Mouse (Mus musculus): ENCODE results near the gene Gm9495. TPM values are rescaled to one million over a fixed set of nuclear protein-coding genes. Genes with fewer than 3 reads are reported as not detected.

Gm9495 gene
- total and polyA plus RNA-seq, 3 experiments: not detected

DNA sequence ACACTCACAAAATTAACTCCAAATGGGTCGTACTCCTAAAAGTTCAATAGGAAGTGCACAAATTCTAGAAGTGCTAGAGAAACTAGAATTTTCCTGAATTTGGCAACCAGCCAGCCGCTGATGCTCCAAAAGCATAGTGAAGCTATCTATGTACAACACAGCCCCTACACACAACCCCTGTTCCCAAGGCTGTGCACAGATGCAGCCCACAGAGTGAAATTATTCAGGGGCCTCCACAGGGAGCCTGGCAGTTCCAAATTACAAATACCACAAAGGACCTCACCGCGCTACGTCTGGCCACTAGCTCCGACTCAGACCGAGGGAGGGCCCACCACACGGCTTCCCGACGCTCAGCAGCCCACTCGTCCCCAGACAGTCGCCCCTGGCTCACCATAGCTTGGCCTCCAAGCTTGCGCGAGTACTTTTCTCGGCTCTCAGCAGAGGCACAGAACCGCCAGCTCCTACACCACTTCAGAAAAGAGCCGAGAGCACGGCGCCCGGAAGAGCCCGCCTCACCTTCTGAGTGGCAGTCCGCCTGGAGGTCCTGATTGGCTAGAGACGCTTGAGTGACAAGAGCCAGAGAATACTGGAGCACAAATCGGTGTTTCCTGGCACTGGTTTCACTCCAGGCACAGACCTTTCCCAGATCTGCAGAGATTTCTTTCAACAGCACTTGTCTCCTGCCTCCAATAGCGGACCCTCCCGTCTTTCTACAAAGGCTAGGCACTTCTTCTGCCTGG lies 58.1 kb downstream of the Gm9495 start:
- peaks cover 7 to 17% of the 10 kb centered on the region in 2 experiments; a peak in 3 of 4 replicates for H3K4me1 ChIP-seq (ENCODE audit: control insufficient read depth in 1 of 2, insufficient read depth in 2 of 2)
- TF ChIP-seq JUN (IDR thresholded peaks at IDR 0.05; ENCODE audit: insufficient read depth, low read depth, low read length): no peak
- no peak for TF ChIP-seq SMC3 (IDR thresholded peaks at IDR 0.05; ENCODE audit: low read depth, low read length)
- TF ChIP-seq POLR2A (IDR thresholded peaks at IDR 0.05; ENCODE audit: low read depth, low read length): peak; percentile 84
- TF ChIP-seq MYC (IDR thresholded peaks at IDR 0.05; ENCODE audit: low read depth, low read length): 0 out of 2 replicates have a peak, but pooled peaks have one; percentile 30
- peak; percentile 88 for TF ChIP-seq ELF1 (IDR thresholded peaks at IDR 0.05; ENCODE audit: low read depth, low read length)
- TF ChIP-seq TCF12 (IDR thresholded peaks at IDR 0.05; ENCODE audit: low read depth, low read length): peak; percentile 76
- no peak for TF ChIP-seq MAFK (IDR thresholded peaks at IDR 0.05; ENCODE audit: insufficient replicate concordance, low read length)
- TF ChIP-seq MAZ (IDR thresholded peaks at IDR 0.05; ENCODE audit: low read depth, low read length): no peak
- no peak for TF ChIP-seq BHLHE40 (IDR thresholded peaks at IDR 0.05; ENCODE audit: low read depth, low read length)
- TF ChIP-seq MXI1 (IDR thresholded peaks at IDR 0.05; ENCODE audit: low read depth, low read length): peak; percentile 71; the same call in 1 of the 2 replicates
- TF ChIP-seq ZC3H11A (IDR thresholded peaks at IDR 0.05; ENCODE audit: low read depth, low read length): no peak
- TF ChIP-seq ZNF384 (IDR thresholded peaks at IDR 0.05; ENCODE audit: low read depth, low read length): no peak
- TF ChIP-seq CHD1 (IDR thresholded peaks at IDR 0.05; ENCODE audit: low read depth, low read length): 0 out of 2 replicates have a peak, but pooled peaks have one; percentile 28
- TF ChIP-seq GABPA (IDR thresholded peaks at IDR 0.05; ENCODE audit: insufficient replicate concordance, low read depth, low read length): no peak
- no peak for TF ChIP-seq CTCF (conservative IDR thresholded peaks at IDR 0.05 in 1 of 2, IDR thresholded peaks at IDR 0.05 in 1 of 2; ENCODE audit: low read depth in 2 of 2, low read length in 2 of 2)
- TF ChIP-seq NELFE (IDR thresholded peaks at IDR 0.05; ENCODE audit: low read depth, low read length): peak; percentile 87
- TF ChIP-seq USF2 (conservative IDR thresholded peaks at IDR 0.05; ENCODE audit: low read depth, low read length): no peak
- 0 out of 2 replicates have a peak, but pooled peaks have one; percentile 41 for TF ChIP-seq UBTF (IDR thresholded peaks at IDR 0.05; ENCODE audit: low read depth, low read length)
- no peak for TF ChIP-seq PAX5 (IDR thresholded peaks at IDR 0.05; ENCODE audit: low read length)
- peak; percentile 70 for TF ChIP-seq SIN3A (IDR thresholded peaks at IDR 0.05; ENCODE audit: low read length)
- TF ChIP-seq CHD2 (IDR thresholded peaks at IDR 0.05; ENCODE audit: low read length): peak; percentile 90
- no peak for TF ChIP-seq USF1 (IDR thresholded peaks at IDR 0.05; ENCODE audit: low read depth, low read length)
- TF ChIP-seq IRF4 (IDR thresholded peaks at IDR 0.05; ENCODE audit: low read depth, low read length): no peak; the same call in 1 of the 2 replicates
- no peak for TF ChIP-seq E2F4 (IDR thresholded peaks at IDR 0.05; ENCODE audit: insufficient replicate concordance, low read depth, low read length)
- TF ChIP-seq MEF2A (IDR thresholded peaks at IDR 0.05; ENCODE audit: borderline replicate concordance, low read depth, low read length): peak; percentile 37; the same call in 1 of the 2 replicates
- TF ChIP-seq ZMIZ1 (IDR thresholded peaks at IDR 0.05; ENCODE audit: low read depth, low read length): peak; percentile 83
- TF ChIP-seq RCOR1 (conservative IDR thresholded peaks at IDR 0.05; ENCODE audit: low read depth, low read length): no peak
- no peak for TF ChIP-seq RAD21 (IDR thresholded peaks at IDR 0.05; ENCODE audit: low read depth, low read length)
- no peak for TF ChIP-seq EP300 (IDR thresholded peaks at IDR 0.05; ENCODE audit: low read length)
- TF ChIP-seq KAT2A (IDR thresholded peaks at IDR 0.05; ENCODE audit: insufficient replicate concordance, low read length): no peak
- peak; percentile 89 for TF ChIP-seq TBP (conservative IDR thresholded peaks at IDR 0.05; ENCODE audit: low read depth, low read length)
- TF ChIP-seq POLR2AphosphoS2 (IDR thresholded peaks at IDR 0.05; ENCODE audit: low read depth, low read length): peak; percentile 73; the same call in 1 of the 2 replicates
- TF ChIP-seq NRF1 (IDR thresholded peaks at IDR 0.05; ENCODE audit: low read depth, low read length): no peak
- peak; percentile 64 for TF ChIP-seq HCFC1 (IDR thresholded peaks at IDR 0.05; ENCODE audit: low read depth, low read length)
- no peak for TF ChIP-seq JUND (conservative IDR thresholded peaks at IDR 0.05; ENCODE audit: low read depth, low read length)
- TF ChIP-seq ZKSCAN1 (IDR thresholded peaks at IDR 0.05; ENCODE audit: borderline replicate concordance, low read depth, low read length): no peak
- no peak for TF ChIP-seq MAX (IDR thresholded peaks at IDR 0.05; ENCODE audit: low read length)
- no peak for TF ChIP-seq ETS1 (conservative IDR thresholded peaks at IDR 0.05; ENCODE audit: low read depth, low read length)
- in situ Hi-C loops (cut with MboI; ENCODE audit: low pct_ligation_motif_present, low pct_unique_long_range_greater_than_20kb, low sequenced_read_pairs): no loop called here
- peak overlapping the region; percentile 69 to 96 (median 86) for H3K4me3 ChIP-seq (replicated peaks in 1 of 3; ENCODE audit: low read depth in 2 of 3, low read length in 2 of 3, poor library complexity in 1 of 3)
- H3K9ac ChIP-seq (ENCODE audit: insufficient read depth, low read depth): peak overlapping the region; percentile 63
- peaks cover 14% of the 10 kb centered on the region; the same call in 1 of the 2 replicates for H3K79me2 ChIP-seq (replicated peaks; ENCODE audit: control insufficient read depth, extremely low read depth, insufficient read depth, poor library complexity, severe bottlenecking)
- H3K27ac ChIP-seq (ENCODE audit: insufficient read depth, low read depth): no peak overlapping the region
- H3K27me3 ChIP-seq (replicated peaks): no peaks in the 10 kb centered on the region
- peaks cover 14% of the 10 kb centered on the region for H3K9me3 ChIP-seq (replicated peaks; ENCODE audit: low read length)
- peaks cover 0 to 10% of the 10 kb centered on the region in 2 experiments for H3K36me3 ChIP-seq (replicated peaks in 1 of 2; ENCODE audit: control insufficient read depth in 1 of 2, insufficient read depth in 1 of 2, low read length in 1 of 2)
- peak overlapping the region; percentile 68 for H3K4me2 ChIP-seq (ENCODE audit: insufficient read depth, low read depth, poor library complexity, severe bottlenecking)
- dilution Hi-C loops (cut with MboI; ENCODE audit: extremely low pct_ligation_motif_present, extremely low pct_unique_long_range_greater_than_20kb, low sequenced_read_pairs): no loop called here
- peak; percentile 89 for DNase-seq (ENCODE audit: extremely low read depth)

All from CH12.LX (cell line).